Mouse (Mus musculus): ENCODE results near the gene Cbx7.

DNA sequence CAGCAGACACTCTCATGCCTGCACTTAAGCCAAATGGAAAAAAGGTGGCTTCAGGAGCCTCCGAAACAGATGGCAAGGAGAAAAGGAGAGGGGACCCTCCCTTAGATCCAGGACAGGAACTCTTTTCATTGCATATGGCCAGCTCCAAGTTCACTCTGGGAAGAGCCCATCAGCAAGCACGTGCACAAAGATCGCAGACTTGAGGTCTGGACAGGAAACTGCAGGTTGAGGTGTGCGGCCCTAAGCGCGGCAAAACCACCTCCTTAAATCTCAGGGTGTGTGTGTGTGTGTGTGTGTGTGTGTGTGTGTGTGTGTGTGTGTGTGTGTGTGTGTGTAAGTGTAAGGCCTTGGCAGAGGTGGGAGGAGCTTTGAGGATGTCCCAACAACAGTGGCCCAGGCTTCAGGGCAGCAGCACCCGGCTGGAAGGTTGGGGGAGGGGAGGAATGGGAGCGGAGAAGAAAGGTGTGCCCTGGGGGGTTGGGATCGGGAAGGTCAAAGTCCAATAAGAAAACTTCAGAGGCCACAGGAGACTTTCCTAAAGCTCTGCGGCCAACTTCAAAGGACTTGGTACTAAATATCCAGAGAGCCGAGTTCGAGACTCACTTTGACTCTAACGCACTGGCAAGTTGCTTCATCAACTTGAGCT is 39.3 kb downstream of the Cbx7 start:
- no peak for TF ChIP-seq CTCF (IDR thresholded peaks at IDR 0.05; ENCODE audit: low read depth)
- TF ChIP-seq EP300 (IDR thresholded peaks at IDR 0.05; ENCODE audit: low read depth) = no peak
